In the genomic region with DNA sequence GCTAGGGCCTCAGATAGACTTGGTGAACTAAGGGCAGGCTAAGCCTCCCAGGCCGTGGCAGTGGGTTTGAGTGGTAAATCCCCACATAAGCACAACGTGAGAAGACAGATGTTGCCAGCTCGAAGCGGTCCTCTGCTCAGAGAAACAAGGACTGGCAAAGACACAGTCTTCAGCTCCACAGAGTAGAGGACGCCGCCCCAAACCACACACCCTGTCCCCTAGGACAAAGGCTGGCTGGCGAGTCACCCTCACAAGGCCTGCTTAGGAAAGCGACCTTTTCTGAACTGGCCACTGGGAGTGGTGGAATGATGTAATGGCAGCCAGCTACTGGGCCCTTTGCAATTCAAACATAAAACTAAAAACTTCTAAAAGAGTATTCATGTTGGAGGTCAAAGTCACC, we compare ENCODE assay signal across 11 mouse cellular contexts. TPM values are rescaled to one million over a fixed set of nuclear protein-coding genes. Genes with fewer than 3 reads are reported as not detected.
DNase-seq lines count a peak whose midpoint lies in the region; ATAC-seq and TF ChIP-seq lines count a peak whose summit lies in the region.
"Had no signal": no experiment of that assay in that cellular context is flagged by ENCODE, and none has a peak within 500 bp of the region (broad histone marks: within the 10 kb centered on the region; RNA-seq: fewer than 3 reads in every experiment).

No protein-coding gene starts in this region.

- TF ChIP-seq POLR2A in kidney, adult 2 months (IDR thresholded peaks at IDR 0.05; ENCODE audit: low read depth, low read length), result no peak
- no peak for TF ChIP-seq POLR2A in bone marrow macrophage, adult 2 months (IDR thresholded peaks at IDR 0.05; ENCODE audit: borderline replicate concordance, low read depth, low read length)

- no peaks in the 10 kb centered on the region for H3K9me3 ChIP-seq in kidney, embryonic 16.5 days (ENCODE audit: low read length)
- H3K9me3 ChIP-seq: hindbrain, embryonic 13.5 days; midbrain, embryonic 12.5 days had no signal

- DNase-seq in kidney, adult 2 months, result peak; percentile 59
- peak; percentile 56 to 58 for DNase-seq in heart, postnatal 14 days
- no peak for DNase-seq in embryo, embryonic 10.5 days (ENCODE audit: low spot score)
- DNase-seq in cerebellum, postnatal 36 days, result no peak
- no peak for DNase-seq in cerebellum, adult 8-10 months

- no peak overlapping the region for H3K9ac ChIP-seq in kidney, embryonic 16.5 days (replicated peaks; ENCODE audit: low read length)
- H3K9ac ChIP-seq: hindbrain, embryonic 13.5 days; midbrain, embryonic 12.5 days had no signal

- no peak overlapping the region for H3K4me3 ChIP-seq in kidney, adult 2 months (ENCODE audit: insufficient read depth, low read depth, low read length)
- no peak overlapping the region for H3K4me3 ChIP-seq in kidney, embryonic 16.5 days (ENCODE audit: low read length)
- no peak overlapping the region for H3K4me3 ChIP-seq in C2C12 (ENCODE audit: insufficient read depth, poor library complexity, severe bottlenecking)
- no peak overlapping the region for H3K4me3 ChIP-seq in bone marrow macrophage, adult 2 months (ENCODE audit: insufficient read depth, low read length)
- H3K4me3 ChIP-seq: erythroblast, embryonic 14.5 days; hindbrain, embryonic 13.5 days; midbrain, embryonic 12.5 days had no signal

- no peaks in the 10 kb centered on the region for H3K79me2 ChIP-seq in C2C12 (ENCODE audit: control insufficient read depth, insufficient read depth)

- intact Hi-C loops in heart, postnatal 14 days (cut with DNase I), result no loop called here

- H3K4me1 ChIP-seq in kidney, adult 2 months (ENCODE audit: control insufficient read depth, insufficient read depth, low read length), result peaks cover 22% of the 10 kb centered on the region
- H3K4me1 ChIP-seq in kidney, embryonic 16.5 days (ENCODE audit: insufficient read depth, low read length), result peaks cover 56% of the 10 kb centered on the region
- peaks cover 46% of the 10 kb centered on the region for H3K4me1 ChIP-seq in bone marrow macrophage, adult 2 months (ENCODE audit: control insufficient read depth, insufficient read depth, low read length)

- 71% methylated on average over 8 of the region's 8 CpGs for WGBS in kidney, adult 2 months
- 77% methylated on average over 8 of the region's 8 CpGs for WGBS in kidney, embryonic 16.5 days

- no peaks in the 10 kb centered on the region for H3K27me3 ChIP-seq in kidney, adult 2 months (replicated peaks; ENCODE audit: control insufficient read depth, insufficient read depth, low read length)
- no peaks in the 10 kb centered on the region for H3K27me3 ChIP-seq in kidney, embryonic 16.5 days (ENCODE audit: insufficient read depth, low read length)
- H3K27me3 ChIP-seq in C2C12 (ENCODE audit: control insufficient read depth, insufficient read depth, insufficient read length), result no peaks in the 10 kb centered on the region
- H3K27me3 ChIP-seq: hindbrain, embryonic 13.5 days; midbrain, embryonic 12.5 days had no signal

- no peak for TF ChIP-seq CTCF in kidney, adult 2 months (conservative IDR thresholded peaks at IDR 0.05; ENCODE audit: insufficient read depth, insufficient read length, low read depth, low read length)
- no peak for TF ChIP-seq CTCF in C2C12 (IDR thresholded peaks at IDR 0.05; ENCODE audit: control insufficient read depth, insufficient read depth, insufficient read length)
- TF ChIP-seq CTCF in bone marrow macrophage, adult 2 months (IDR thresholded peaks at IDR 0.05; ENCODE audit: low read depth, low read length), result no peak

- no peak overlapping the region for H3K4me2 ChIP-seq in kidney, embryonic 16.5 days (replicated peaks; ENCODE audit: low read depth, low read length)
- H3K4me2 ChIP-seq: hindbrain, embryonic 13.5 days; midbrain, embryonic 12.5 days had no signal

- H3ac ChIP-seq in C2C12 (ENCODE audit: control insufficient read depth, insufficient read length, low read depth), result peak overlapping the region; percentile 3

- ATAC-seq in kidney, embryonic 16.5 days (ENCODE audit: low FRiP score, low TSS enrichment), result no peak

- H3K27ac ChIP-seq in kidney, adult 2 months (ENCODE audit: insufficient read depth, low read depth, low read length), result no peak overlapping the region
- no peak overlapping the region for H3K27ac ChIP-seq in kidney, embryonic 16.5 days (ENCODE audit: low read length)
- H3K27ac ChIP-seq in bone marrow macrophage, adult 2 months (ENCODE audit: insufficient read depth, low read depth, low read length), result peak overlapping the region; percentile 28
- H3K27ac ChIP-seq: hindbrain, embryonic 13.5 days; midbrain, embryonic 12.5 days had no signal

- H3K36me3 ChIP-seq in kidney, adult 2 months (ENCODE audit: control insufficient read depth, insufficient read depth, low read length), result no peaks in the 10 kb centered on the region
- H3K36me3 ChIP-seq in kidney, embryonic 16.5 days (ENCODE audit: insufficient read depth, low read length), result peaks cover 14% of the 10 kb centered on the region; the same call in 1 of the 2 replicates
- H3K36me3 ChIP-seq in C2C12 (ENCODE audit: control insufficient read depth, insufficient read depth), result no peaks in the 10 kb centered on the region
- H3K36me3 ChIP-seq: hindbrain, embryonic 13.5 days; midbrain, embryonic 12.5 days had no signal

- H3K79me3 ChIP-seq in C2C12 (ENCODE audit: low read depth), result no peaks in the 10 kb centered on the region

TF ChIP-seq in C2C12, 6 proteins besides CTCF, POLR2A, EP300 and RAD21:
- TF ChIP-seq MYOD1 (IDR thresholded peaks at IDR 0.05; ENCODE audit: control insufficient read depth, insufficient read length, low read depth) (no peak), FOSL1 (IDR thresholded peaks at IDR 0.05; ENCODE audit: insufficient read depth, low read length, poor library complexity, severe bottlenecking) (no peak), CEBPB (IDR thresholded peaks at IDR 0.05; ENCODE audit: low read depth) (no peak), MAX (IDR thresholded peaks at IDR 0.05) (no peak), MYOG (IDR thresholded peaks at IDR 0.05; ENCODE audit: control insufficient read depth, extremely low read depth, insufficient read length) (no peak), USF1 (IDR thresholded peaks at IDR 0.05; ENCODE audit: low read depth) (no peak)

RNA-seq across cellular contexts. Expression of a gene that starts 40.4 kb away (rescaled TPM):
- polyA plus RNA-seq in kidney, adult 2 months (2012; rRNA removed), result 4.7 TPM in 2 replicates
- 11.6 and 13.2 TPM in 2 replicates for polyA plus RNA-seq in kidney, embryonic 16.5 days (2015; fragmentation: Nextera tagmentation; extraction: Ambion mirVana)
- polyA plus RNA-seq in C2C12 (2012; fragmentation: generic; extraction: Trizol), result 0.14 TPM
- polyA plus RNA-seq in bone marrow macrophage, adult 2 months (2012; ENCODE audit: insufficient read depth, insufficient read length, missing spikeins), result 19.5 and 19.8 TPM in 2 replicates
- 10 to 100 TPM; 24.7 to 24.8 TPM for total RNA-seq in heart, postnatal 14 days (2021)

Comparison
In these comparisons a context has a peak if more than half of its experiments do, and no peak if none do; other contexts are left out.
1. DNase-seq: peak in kidney, adult 2 months (single experiment) and heart, postnatal 14 days (2 of 2); none in embryo, embryonic 10.5 days (single experiment), cerebellum, postnatal 36 days (0 of 2) and cerebellum, adult 8-10 months (single experiment).